Mouse (Mus musculus): ENCODE measurements around the gene Klk1b8. TPM values are rescaled to one million over a fixed set of nuclear protein-coding genes. Genes with fewer than 3 reads are reported as not detected.
"Not testable (repeated sequence)": the region's sequence is repeated elsewhere in the genome, so short reads cannot be mapped to it uniquely, and the experiment has no call there.

The Klk1b8 gene
- total RNA-seq, 1 experiment: not detected

DNA sequence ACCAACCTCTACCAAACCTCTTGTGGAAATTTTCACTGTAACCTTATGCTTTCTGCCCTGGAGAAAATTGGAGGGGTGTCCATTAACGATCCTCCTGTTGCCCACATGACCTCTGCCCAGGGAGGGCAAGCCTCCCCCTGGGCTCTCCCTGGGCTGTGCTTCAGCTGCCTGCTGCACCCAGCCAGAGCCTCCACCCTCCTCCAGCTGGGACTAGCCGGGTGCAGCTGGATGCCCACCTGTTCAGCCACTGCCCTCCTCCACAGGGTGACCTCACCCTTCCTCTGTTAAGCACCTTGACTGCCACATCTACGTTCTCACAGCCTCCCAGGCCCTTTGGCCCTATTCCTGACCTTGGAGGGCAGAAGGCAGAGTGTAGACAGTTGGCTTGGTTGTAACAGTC lies 15.7 kb upstream of the Klk1b8 start:
- H3K9me3 ChIP-seq (ENCODE audit: control insufficient read depth, insufficient read depth, low read depth, low read length): no peaks in the 10 kb centered on the region
- no peak overlapping the region for H3K4me3 ChIP-seq (ENCODE audit: insufficient read depth in 1 of 2, low read depth in 1 of 2, low read length in 2 of 2, poor library complexity in 1 of 2, severe bottlenecking in 1 of 2)
- in situ Hi-C loops (cut with MboI; ENCODE audit: low sequenced_read_pairs in 2 of 2, unreplicated experiment in 2 of 2): loop anchor here in 1 of 2 experiments (25.0 kb wide), 1 partner anchor 103 kb away; no protein-coding TSS in a partner anchor
- TF ChIP-seq CHD2 (IDR thresholded peaks at IDR 0.05; ENCODE audit: low read depth, low read length): no peak
- TF ChIP-seq ZC3H11A (IDR thresholded peaks at IDR 0.05; ENCODE audit: borderline replicate concordance, low read depth, low read length): no peak
- TF ChIP-seq ZNF384 (IDR thresholded peaks at IDR 0.05; ENCODE audit: low read depth, low read length): no peak
- no peak for TF ChIP-seq HCFC1 (IDR thresholded peaks at IDR 0.05; ENCODE audit: borderline replicate concordance, insufficient read depth, low read length)
- TF ChIP-seq MAFK (IDR thresholded peaks at IDR 0.05; ENCODE audit: insufficient read depth, low read depth, low read length): no peak
- H3K4me1 ChIP-seq (ENCODE audit: control insufficient read depth in 2 of 2, insufficient read depth in 2 of 2, low read length in 2 of 2, poor library complexity in 1 of 2): no peaks in the 10 kb centered on the region
- no peak overlapping the region for H3K9ac ChIP-seq (ENCODE audit: insufficient read depth, low read depth, low read length, poor library complexity, severe bottlenecking)
- H3K27ac ChIP-seq (ENCODE audit: insufficient read depth, low read depth, low read length, poor library complexity, severe bottlenecking): no peak overlapping the region
- no peaks in the 10 kb centered on the region for H3K36me3 ChIP-seq (ENCODE audit: control insufficient read depth, insufficient read depth, low read length, poor library complexity, severe bottlenecking)
- no peak for DNase-seq (ENCODE audit: low read depth, low spot score)

DNA sequence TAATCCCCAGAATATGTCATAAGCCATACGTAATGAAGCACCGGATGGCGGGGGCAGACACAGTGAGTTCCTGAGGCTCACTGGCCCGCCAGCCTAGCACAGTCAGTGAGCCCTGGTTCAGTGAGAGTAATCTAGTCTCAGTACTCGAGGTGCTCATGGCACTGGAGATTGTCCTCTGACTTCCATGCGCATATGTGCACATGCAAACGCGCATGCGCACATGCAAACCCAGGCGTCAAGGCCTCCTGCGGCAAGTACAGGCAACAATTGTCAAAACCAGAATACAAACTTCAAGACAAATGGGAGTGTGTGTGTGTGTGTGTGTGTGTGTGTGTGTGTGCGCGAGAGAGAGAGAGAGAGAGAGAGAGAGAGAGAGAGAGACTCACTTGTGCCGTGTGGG lies 13.9 kb upstream of the Klk1b8 start:
- no peak overlapping the region for H3K9ac ChIP-seq (ENCODE audit: insufficient read depth, low read depth, low read length, poor library complexity, severe bottlenecking)
- H3K36me3 ChIP-seq (ENCODE audit: control insufficient read depth, insufficient read depth, low read length, poor library complexity, severe bottlenecking): no peaks in the 10 kb centered on the region
- in situ Hi-C loops (cut with MboI; ENCODE audit: low sequenced_read_pairs in 2 of 2, unreplicated experiment in 2 of 2): loop anchor here in 1 of 2 experiments (25.0 kb wide), 1 partner anchor 101 kb away; no protein-coding TSS in a partner anchor
- no peaks in the 10 kb centered on the region for H3K9me3 ChIP-seq (ENCODE audit: control insufficient read depth, insufficient read depth, low read depth, low read length)
- H3K4me3 ChIP-seq (ENCODE audit: insufficient read depth in 1 of 2, low read depth in 1 of 2, low read length in 2 of 2, poor library complexity in 1 of 2, severe bottlenecking in 1 of 2): no peak overlapping the region
- no peaks in the 10 kb centered on the region for H3K4me1 ChIP-seq (ENCODE audit: control insufficient read depth in 2 of 2, insufficient read depth in 2 of 2, low read length in 2 of 2, poor library complexity in 1 of 2)
- H3K27ac ChIP-seq (ENCODE audit: insufficient read depth, low read depth, low read length, poor library complexity, severe bottlenecking): no peak overlapping the region
- TF ChIP-seq ZNF384 (IDR thresholded peaks at IDR 0.05; ENCODE audit: low read depth, low read length) (no peak), MAFK (IDR thresholded peaks at IDR 0.05; ENCODE audit: insufficient read depth, low read depth, low read length) (no peak), ZC3H11A (IDR thresholded peaks at IDR 0.05; ENCODE audit: borderline replicate concordance, low read depth, low read length) (no peak), HCFC1 (IDR thresholded peaks at IDR 0.05; ENCODE audit: borderline replicate concordance, insufficient read depth, low read length) (no peak)
- DNase-seq (ENCODE audit: low read depth, low spot score): no peak

DNA sequence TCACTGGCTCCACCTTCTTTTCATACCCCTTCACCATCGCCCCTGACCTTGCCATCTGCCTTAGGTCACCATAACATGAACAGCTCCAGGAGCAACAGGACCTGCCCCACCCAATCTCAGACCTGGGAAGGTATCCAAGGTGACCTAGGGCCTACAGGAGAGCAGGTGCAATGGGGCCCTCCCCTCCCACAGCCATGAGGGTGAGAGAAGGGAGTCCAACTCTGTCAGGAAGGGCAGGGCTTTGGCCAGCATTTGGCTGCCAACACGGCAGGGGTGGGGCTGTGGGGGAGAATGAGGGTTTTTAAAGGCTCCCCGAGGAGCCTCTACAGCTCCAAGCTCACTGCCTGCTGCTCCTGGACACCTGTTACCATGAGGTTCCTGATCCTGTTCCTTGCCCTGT lies 8.2 kb upstream of the Klk1b8 start:
- in situ Hi-C loops (cut with MboI; ENCODE audit: low sequenced_read_pairs in 2 of 2, unreplicated experiment in 2 of 2): loop anchor here in 1 of 2 experiments (25.0 kb wide), 1 partner anchor 95 kb away; no protein-coding TSS in a partner anchor
- H3K36me3 ChIP-seq (ENCODE audit: control insufficient read depth, insufficient read depth, low read length, poor library complexity, severe bottlenecking); H3K4me3 ChIP-seq (ENCODE audit: insufficient read depth in 1 of 2, low read depth in 1 of 2, low read length in 2 of 2, poor library complexity in 1 of 2, severe bottlenecking in 1 of 2); H3K9ac ChIP-seq (ENCODE audit: insufficient read depth, low read depth, low read length, poor library complexity, severe bottlenecking); H3K27ac ChIP-seq (ENCODE audit: insufficient read depth, low read depth, low read length, poor library complexity, severe bottlenecking); DNase-seq (ENCODE audit: low read depth, low spot score); H3K9me3 ChIP-seq (ENCODE audit: control insufficient read depth, insufficient read depth, low read depth, low read length); H3K4me1 ChIP-seq (ENCODE audit: control insufficient read depth in 2 of 2, insufficient read depth in 2 of 2, low read length in 2 of 2, poor library complexity in 1 of 2): not testable (repeated sequence)

DNA sequence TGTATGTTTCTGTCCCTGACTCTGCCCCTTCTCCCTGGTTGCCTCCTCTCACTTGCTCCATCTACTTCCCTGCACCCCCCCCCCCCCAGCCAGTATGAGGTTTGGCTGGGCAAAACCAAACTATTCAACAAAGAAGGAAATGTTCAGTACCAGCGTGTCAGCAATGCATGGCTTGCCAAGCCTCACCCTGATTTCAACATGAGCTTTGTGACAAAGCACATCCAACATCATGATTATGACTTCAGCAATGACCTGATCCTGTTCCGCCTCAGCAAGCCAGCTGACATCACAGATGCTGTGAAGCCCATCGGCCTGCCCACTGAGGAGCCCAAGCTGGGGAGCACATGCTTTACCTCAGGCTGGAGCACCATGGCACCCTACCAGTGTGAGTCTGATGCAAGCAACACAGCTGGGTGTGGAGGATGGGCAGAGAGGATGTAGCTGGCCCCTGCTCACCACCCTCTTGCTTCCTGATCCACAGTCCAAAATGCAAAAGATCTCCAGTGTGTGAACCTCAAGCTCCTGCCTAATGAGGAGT lies 5.7 kb upstream of the Klk1b8 start:
- H3K36me3 ChIP-seq (ENCODE audit: control insufficient read depth, insufficient read depth, low read length, poor library complexity, severe bottlenecking): no peaks in the 10 kb centered on the region
- H3K9me3 ChIP-seq (ENCODE audit: control insufficient read depth, insufficient read depth, low read depth, low read length): no peaks in the 10 kb centered on the region; the same call in 1 of the 2 replicates
- no peak overlapping the region for H3K9ac ChIP-seq (ENCODE audit: insufficient read depth, low read depth, low read length, poor library complexity, severe bottlenecking)
- H3K27ac ChIP-seq (ENCODE audit: insufficient read depth, low read depth, low read length, poor library complexity, severe bottlenecking): no peak overlapping the region
- in situ Hi-C loops (cut with MboI; ENCODE audit: low sequenced_read_pairs in 2 of 2, unreplicated experiment in 2 of 2): loop anchor here in 1 of 2 experiments (25.0 kb wide), 1 partner anchor 93 kb away; no protein-coding TSS in a partner anchor
- no peak for DNase-seq (ENCODE audit: low read depth, low spot score)
- H3K4me3 ChIP-seq (ENCODE audit: insufficient read depth in 1 of 2, low read depth in 1 of 2, low read length in 2 of 2, poor library complexity in 1 of 2, severe bottlenecking in 1 of 2): no peak overlapping the region
- TF ChIP-seq MAFK (IDR thresholded peaks at IDR 0.05; ENCODE audit: insufficient read depth, low read depth, low read length): no peak
- no peak for TF ChIP-seq CHD2 (IDR thresholded peaks at IDR 0.05; ENCODE audit: low read depth, low read length)
- TF ChIP-seq ZNF384 (IDR thresholded peaks at IDR 0.05; ENCODE audit: low read depth, low read length): no peak
- TF ChIP-seq HCFC1 (IDR thresholded peaks at IDR 0.05; ENCODE audit: borderline replicate concordance, insufficient read depth, low read length): no peak
- no peak for TF ChIP-seq ZC3H11A (IDR thresholded peaks at IDR 0.05; ENCODE audit: borderline replicate concordance, low read depth, low read length)
- H3K4me1 ChIP-seq (ENCODE audit: control insufficient read depth in 2 of 2, insufficient read depth in 2 of 2, low read length in 2 of 2, poor library complexity in 1 of 2): no peaks in the 10 kb centered on the region

DNA sequence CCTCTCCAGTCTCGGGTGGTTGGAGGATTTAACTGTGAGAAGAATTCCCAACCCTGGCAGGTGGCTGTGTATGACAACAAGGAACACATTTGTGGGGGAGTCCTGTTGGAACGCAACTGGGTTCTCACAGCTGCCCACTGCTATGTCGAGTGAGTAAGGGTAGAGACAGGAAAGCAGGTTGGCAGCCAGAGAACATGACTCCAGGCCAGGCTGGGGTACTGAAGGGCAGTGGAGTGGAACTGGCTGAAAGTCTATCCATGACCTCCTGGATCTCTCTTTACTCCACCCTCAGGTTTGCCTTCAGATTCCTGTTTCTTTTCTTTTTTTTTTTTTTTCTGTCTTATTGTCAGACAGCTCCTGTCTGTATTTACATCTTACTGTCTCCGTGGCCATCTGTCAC lies 2.2 kb downstream of the Klk1b8 start:
- Histone ChIP-seq H3K36me3 (ENCODE audit: control insufficient read depth, insufficient read depth, low read length, poor library complexity, severe bottlenecking) (no peaks in the 10 kb centered on the region), H3K4me1 (ENCODE audit: control insufficient read depth in 2 of 2, insufficient read depth in 2 of 2, low read length in 2 of 2, poor library complexity in 1 of 2) (no peaks in the 10 kb centered on the region), H3K9ac (ENCODE audit: insufficient read depth, low read depth, low read length, poor library complexity, severe bottlenecking) (no peak overlapping the region), H3K9me3 (ENCODE audit: control insufficient read depth, insufficient read depth, low read depth, low read length) (no peaks in the 10 kb centered on the region), H3K4me3 (ENCODE audit: insufficient read depth in 1 of 2, low read depth in 1 of 2, low read length in 2 of 2, poor library complexity in 1 of 2, severe bottlenecking in 1 of 2) (no peak overlapping the region), H3K27ac (ENCODE audit: insufficient read depth, low read depth, low read length, poor library complexity, severe bottlenecking) (no peak overlapping the region)
- no peak for DNase-seq (ENCODE audit: low read depth, low spot score)
- in situ Hi-C loops (cut with MboI; ENCODE audit: low sequenced_read_pairs in 2 of 2, unreplicated experiment in 2 of 2): loop anchor here in 1 of 2 experiments (25.0 kb wide), 1 partner anchor 260 kb away; the partner anchor contains the start of genes Klk1b4 and Klk1b5
- TF ChIP-seq ZC3H11A (IDR thresholded peaks at IDR 0.05; ENCODE audit: borderline replicate concordance, low read depth, low read length): no peak
- TF ChIP-seq MAFK (IDR thresholded peaks at IDR 0.05; ENCODE audit: insufficient read depth, low read depth, low read length): no peak
- TF ChIP-seq HCFC1 (IDR thresholded peaks at IDR 0.05; ENCODE audit: borderline replicate concordance, insufficient read depth, low read length): no peak
- no peak for TF ChIP-seq CHD2 (IDR thresholded peaks at IDR 0.05; ENCODE audit: low read depth, low read length)
- TF ChIP-seq ZNF384 (IDR thresholded peaks at IDR 0.05; ENCODE audit: low read depth, low read length): no peak

Measured in ES-E14 (cell line).